Mouse (Mus musculus) thymus, postnatal 4 days (tissue): ENCODE measurements around the gene Lpp.
"Not testable (repeated sequence)": the region's sequence is repeated elsewhere in the genome, so short reads cannot be mapped to it uniquely, and the experiment has no call there.

Experiments
- DNase-seq: peaks from one replicate; pipeline ENCODE4 v3.0.0; 2021

Gene Lpp

DNA sequence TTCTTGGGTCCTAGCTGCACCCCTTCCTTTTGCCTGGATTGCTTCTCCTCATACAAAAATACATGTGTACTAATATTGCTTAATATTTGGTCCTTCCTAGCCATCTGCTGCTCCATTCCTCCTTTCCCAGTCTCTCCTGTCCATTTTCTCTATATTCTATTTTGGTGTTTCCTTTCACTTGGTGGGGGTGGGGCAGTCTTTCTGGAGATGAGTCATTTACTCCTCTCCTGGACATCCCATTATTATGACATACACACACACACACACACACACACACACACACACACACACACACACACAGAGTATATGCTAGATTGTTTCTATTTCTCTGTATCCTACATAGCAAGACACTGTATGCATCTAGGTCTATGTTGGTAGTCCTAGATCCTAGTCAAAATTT lies 623.7 kb downstream of the Lpp start:
- DNase-seq = no peak

DNA sequence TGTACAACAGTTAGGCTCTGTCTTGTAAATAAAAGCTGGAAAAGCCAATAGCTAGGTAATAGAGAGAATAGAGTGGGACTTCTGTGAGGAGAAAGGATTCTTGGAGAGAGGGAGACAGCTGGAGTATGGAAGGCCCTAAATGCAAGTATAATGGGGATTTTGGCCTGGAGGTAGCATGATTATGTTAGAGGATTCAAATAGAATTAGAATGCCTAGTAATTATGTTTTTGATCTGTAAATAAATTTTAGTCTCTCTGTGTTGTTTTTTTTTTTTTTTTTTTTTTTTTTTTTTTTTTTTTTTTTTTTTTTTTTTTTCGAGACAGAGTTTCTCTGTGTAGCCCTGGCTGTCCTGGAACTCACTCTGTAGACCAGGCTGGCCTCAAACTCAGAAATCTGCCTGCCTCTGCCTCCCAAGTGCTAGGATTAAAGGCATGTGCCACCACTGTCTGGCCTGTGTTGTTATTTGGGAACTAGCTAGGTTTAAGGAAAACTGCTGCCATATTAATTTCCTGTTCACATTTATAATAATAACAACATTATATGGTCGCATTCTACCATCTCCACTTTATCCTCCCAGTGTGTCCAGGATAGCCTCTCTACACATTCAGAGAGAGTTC lies 628.5 kb downstream of the Lpp start:
- not testable (repeated sequence) for DNase-seq

GRCm38 (mm10) chr16:25024591-25024990 lies 631.3 kb downstream of the Lpp start:
- no peak for DNase-seq

- no peak for DNase-seq
Observed at GRCm38 (mm10) chr16:25026191-25026590, 632.9 kb downstream of the Lpp start.

DNA sequence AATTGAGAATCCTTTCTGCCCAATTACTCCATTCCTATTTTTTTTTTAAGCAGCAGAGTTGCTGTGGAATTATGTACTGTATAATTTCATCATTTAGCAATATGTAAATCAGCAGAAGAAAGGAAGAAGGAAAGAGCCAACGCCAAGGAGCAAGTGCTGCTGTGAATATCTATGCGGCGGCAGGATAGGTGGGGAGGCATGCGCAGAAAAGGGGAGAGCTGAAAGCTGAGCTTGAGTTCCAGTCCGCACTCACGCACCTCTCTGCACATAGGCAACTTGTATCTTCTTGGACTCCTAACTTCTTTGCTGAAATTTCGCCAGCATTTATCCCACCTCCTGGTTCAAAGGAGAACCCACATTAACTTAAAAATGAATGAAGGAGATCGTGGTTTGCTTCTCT lies 636.2 kb downstream of the Lpp start:
- no peak for DNase-seq

- no peak for DNase-seq
Observed at GRCm38 (mm10) chr16:25037361-25037760, 644.1 kb downstream of the Lpp start.

- DNase-seq = no peak
Observed at GRCm38 (mm10) chr16:25038529-25038928, 645.2 kb downstream of the Lpp start.

GRCm38 (mm10) chr16:25039904-25040303 lies 646.6 kb downstream of the Lpp start:
- DNase-seq = no peak

- no peak for DNase-seq
Observed at GRCm38 (mm10) chr16:25041165-25041564, 647.9 kb downstream of the Lpp start.

GRCm38 (mm10) chr16:25041855-25042529 lies 648.7 kb downstream of the Lpp start:
- no peak for DNase-seq
